Mouse (Mus musculus) MN1 (cell line): Measurements from ENCODE around the gene Lrr1.
A peak's percentile ranks its signal among the peaks of the same experiment; 100 is the strongest.

ENCODE experiments used
- DNase-seq: peaks from one replicate; pipeline ENCODE4 v3.0.0-alpha.2; 2016; ENCODE audit warnings: low spot score

Lrr1 gene

DNA sequence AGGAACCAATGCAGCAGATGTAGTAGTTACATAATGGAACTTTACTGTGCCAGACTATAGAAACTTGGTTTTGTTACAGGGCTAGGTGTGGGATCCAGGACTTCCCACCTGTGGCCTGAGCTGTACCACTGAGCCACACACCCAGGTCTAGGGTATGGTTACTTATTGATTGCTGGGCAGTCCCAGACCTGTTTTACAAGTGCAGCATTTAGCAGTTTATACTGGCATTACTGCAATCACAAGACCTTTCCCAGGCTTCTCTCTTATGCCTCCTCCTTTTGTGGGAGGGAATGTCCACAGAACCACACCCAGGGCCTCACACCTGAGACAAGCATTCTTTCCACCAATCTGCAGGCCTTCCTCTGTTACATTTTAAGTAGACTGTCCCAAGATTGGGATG, 30.4 kb downstream of the Lrr1 start:
- DNase-seq, result no peak

DNA sequence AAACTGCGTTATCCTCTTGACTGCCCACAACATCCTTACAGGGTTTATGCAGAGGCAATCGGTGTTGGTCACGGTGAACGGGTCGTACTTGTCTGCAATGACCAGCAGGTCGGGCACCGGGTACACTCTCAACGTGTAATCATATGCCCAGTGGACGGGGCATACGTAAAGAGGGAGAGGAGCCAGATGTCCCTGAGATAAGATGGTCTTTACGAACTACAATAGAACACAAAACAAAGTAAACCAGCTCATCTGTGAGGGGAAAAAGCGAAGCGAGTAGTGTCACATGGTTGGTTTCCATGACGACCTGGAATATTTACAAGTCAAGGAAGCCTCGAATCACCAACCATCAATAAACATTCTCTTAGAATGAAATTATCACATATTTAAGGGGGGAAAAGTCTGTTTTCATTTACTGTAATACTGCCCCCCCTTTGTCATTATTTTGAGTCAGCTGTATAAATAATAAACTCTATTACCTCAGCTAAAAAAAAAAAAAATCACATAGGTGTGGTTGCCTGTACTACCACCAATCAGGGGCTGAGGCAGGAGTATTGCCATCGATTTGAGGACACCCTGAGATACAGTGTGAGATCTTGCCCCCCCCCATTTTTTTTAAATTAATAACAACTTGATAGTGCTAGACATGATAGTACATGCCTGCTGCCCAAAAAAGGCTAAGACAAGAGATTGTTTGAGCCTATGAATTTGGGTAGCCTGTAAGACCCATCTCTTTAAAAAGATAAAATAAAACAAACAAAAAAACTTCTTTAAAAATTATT, 35.6 kb downstream of the Lrr1 start, which contains the start of gene Gm49384:
Gene Gm49384, minus strand, starts transcription at position 216 of the 782 bp plus-strand sequence.
- peak; percentile 58 for DNase-seq

DNA sequence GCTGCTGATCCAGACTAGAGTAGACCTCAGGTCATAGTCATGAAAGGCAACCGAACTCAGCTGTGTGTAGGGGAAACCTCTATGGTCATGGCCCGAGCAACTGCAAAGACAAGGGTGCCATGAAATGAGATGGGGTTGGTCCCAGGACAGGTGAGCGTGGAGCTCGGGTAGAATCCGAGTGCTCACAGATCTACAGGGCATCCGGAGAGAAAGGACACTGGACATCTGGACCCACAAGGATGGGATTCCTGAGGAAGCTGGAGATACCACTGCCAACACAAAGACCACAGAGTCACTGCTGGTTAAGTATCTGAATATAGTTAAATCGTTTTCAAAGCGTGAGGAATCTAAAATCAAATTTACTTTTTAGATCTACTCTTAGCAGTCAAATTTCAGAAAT, 38.8 kb downstream of the Lrr1 start:
- DNase-seq, result no peak

DNA sequence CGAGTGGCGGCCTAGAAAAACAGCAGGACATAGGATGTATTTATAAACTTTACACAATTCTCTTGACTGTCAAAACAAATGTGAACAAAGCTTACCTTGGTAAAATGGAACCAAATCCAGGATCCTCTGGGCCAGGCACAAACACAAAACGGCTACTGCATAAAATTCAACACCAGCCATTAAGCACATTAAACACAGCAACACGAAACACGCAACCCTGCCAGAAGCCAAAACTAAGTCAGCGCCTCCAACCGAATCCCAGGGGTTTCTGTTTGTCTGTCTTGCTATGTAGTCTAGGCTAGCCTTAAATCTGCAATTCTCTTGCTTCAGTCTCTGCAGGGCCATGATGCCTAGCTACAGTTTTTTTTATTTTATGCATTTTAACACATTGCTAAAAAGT, 39.3 kb downstream of the Lrr1 start:
- no peak for DNase-seq

DNA sequence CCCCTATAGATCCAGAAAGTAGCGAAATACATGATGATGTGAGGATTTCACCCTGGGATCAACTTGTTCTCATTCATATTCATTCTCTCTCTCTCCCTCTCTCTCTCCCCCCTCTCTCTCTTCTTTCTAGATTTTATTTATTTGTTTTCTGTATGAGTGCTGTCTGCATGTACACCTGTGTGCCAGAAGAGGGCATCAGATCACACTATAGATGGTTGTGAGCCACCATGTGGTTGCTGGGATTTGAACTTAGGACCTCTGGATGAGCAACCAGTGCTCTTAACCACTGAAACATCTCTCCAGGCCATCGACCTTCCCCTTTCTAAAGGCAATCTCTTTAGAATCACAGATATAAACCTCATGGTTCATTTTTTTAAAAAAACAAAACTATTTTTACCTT, 39.9 kb downstream of the Lrr1 start:
- DNase-seq, result no peak

DNA sequence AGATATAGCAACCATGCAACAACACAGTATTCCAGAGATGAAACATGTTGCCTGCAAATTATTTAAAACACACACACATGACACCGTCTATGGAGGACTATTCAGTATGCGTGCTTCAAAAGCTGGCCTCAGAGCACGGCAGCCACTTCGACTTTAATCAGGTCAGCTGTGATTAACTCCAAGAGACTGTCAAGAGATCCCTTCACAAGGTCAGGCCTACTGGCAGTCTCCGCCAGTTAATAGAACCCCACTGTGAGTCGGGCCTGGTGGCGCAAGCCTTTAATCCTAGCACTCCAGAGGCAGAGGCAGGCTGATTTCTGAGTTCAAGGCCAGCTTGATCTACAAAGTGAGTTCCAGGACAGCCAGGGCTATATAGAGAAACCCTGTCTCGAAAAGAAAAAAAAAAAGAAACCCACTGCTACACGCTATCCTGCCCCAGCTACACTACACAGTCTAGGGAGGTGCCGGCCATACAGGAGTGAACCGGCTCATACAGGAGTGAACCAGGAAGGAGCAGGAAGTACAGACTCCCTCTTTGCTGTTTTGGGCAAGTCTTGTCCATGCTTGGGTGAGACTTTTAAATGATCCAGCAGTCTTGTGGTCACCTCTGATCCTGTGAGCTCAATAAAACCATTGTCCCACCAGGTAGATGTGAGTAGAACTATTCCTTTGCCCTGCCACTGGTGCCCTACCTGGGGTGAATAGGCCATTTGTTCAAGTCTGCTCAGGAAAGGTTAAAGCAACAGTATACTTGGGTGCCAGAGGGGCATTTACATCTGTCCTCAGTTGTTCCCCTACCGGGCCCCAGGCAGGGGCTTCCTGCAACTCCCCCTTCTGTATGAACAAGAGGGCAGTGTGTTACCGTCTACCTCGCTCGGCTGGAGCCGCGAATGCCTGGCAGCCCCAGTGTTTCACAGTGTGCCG, 41.7 kb downstream of the Lrr1 start:
- DNase-seq, result no peak

DNA sequence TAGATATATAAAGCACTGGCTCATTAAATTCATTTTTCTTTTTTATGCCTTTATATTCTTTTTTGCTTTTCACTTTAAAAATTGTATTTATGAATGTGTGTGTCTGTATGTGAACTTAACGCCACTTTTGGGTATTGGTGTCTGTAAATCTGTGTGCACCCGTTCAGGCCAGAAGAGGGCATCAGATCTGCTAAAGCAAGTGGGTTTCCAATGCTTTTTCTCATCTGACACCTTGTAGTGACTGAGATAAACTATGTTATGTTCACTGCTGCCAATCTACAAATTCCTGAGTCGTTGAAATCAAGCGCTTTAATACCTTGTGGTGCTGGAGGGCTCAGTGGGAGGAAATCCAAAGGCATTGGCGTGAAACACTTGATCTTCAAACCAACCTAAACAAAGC, 42.4 kb downstream of the Lrr1 start:
- DNase-seq, result no peak

DNA sequence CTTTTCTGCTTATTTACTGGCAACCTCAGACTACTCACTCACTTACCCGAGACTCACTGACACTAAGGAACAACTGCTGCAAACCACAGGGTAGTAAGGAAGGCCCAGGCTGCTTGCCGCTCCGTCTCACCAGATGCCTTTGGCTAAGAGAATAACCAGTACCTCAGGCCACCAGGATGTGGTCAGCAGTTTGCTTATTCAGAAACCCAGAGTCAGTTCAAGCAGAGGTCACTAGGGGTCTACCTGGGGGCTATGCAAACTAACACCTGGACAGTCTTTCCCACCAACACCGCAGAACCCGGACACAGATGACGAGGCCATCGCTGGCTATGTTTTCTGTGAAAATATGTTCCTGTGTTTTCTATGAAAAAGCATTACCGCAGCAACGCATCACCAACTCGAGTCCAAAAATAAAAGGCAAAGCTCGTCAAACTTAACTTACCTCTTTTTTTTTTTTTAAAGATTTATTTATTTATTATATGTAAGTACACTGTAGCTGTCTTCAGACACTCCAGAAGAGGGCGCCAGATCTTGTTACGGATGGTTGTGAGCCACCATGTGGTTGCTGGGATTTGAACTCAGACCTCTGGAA, 44.7 kb downstream of the Lrr1 start:
- DNase-seq, result no peak

DNA sequence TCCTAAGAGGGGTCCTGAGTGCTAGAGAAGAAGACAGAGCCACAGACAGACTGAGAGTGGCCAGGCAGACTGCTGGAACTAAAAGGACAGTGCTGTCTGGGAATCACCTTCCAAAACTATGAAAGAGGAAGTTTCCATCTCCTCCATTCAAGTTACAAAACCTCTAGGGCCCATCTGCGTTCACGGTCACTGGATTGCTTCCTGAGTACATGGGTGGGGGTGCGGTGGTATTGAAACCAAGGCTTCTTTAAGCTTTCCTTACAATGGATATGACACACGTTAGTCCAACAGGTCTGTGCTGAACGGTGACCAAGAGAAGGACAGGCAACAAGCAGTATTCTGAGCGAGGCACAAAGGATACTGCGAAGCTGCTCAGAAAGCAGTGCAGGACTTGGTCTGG, 45.8 kb downstream of the Lrr1 start:
- no peak for DNase-seq

DNA sequence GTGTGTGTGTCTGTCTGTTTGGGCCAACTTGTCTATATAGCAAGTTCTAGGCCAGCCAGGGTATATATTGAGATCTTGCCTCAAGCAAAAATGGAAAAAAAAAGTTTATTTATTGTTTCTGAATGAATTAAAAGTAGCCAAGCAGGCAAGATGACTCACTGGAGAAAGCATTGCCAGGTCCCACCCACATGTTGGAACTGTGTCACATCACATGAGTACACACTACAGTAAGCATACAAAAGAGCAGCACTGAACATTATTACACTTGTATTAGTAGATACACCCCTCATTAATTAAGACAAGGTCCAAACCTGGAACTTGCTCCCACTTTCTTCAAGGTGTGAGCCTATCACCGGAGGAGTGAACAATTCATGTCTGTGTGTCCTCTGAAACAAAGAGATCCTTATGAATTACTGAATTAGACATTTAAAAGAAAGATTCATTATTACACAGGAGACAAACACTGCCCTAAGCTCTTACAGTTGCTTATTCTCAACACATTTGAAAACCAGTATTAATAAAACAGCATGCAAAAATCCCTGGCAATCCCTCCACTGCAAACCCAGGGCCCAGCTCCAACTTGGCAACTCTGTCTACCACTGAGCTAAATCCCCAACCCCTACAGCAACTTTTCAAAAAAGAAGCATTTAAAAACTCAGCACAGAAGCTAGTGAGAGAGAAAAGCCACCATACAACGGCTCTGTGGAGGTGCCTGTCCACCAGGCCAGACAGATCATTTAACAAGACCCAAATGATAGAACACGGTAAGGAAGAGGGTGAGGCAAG, 46.6 kb downstream of the Lrr1 start:
- DNase-seq, result no peak

DNA sequence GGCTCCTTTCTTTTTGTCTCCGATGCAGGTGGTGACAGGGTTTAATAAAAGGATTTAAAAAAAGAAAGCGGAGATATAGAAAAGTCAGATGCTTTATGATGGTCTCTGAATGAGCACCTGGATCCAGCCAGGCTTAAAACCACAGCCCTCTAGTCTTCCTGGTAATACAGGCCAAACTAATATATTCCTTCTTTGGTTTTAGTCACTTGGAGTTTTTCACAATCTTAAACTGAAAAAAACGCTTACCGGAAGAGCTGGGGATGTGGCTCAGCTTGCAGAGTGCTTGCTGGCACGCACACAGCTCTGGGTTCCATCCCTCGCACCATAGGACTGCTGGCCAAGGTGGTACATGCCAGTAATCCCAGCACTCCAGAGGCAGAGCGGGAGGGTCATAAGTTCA, 48.0 kb downstream of the Lrr1 start:
- DNase-seq, result no peak

DNA sequence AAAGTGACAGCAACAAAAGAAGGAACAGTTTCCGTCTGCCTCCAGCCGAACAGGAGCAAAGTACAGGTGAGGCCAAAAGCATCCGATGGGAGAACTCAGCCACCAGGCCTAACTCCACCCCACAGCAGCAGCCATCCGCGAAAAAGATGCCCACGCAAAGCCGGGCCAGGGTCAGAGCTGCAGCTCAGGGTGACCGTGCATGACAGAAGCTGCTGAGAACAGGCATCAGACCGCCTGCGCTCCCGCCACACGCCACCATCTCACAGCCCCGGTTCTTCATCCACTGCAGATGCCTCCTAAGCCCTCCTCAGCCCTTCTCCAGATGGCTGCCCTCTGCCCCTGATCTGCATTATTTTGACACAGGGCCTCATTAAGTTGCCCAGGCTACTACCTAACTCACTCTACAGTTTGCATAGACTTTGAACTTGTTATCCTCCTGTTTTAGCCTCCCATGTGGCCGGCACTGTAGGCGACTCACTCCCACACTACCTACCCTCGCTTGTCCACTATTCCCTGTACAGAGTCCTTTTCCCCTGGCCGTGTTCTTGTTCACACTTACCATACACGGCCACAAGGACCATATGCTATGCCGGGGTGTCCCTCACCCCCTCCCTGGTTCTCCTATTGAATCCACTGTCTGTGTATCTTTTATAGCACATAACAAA, 52.1 kb downstream of the Lrr1 start:
- no peak for DNase-seq

DNA sequence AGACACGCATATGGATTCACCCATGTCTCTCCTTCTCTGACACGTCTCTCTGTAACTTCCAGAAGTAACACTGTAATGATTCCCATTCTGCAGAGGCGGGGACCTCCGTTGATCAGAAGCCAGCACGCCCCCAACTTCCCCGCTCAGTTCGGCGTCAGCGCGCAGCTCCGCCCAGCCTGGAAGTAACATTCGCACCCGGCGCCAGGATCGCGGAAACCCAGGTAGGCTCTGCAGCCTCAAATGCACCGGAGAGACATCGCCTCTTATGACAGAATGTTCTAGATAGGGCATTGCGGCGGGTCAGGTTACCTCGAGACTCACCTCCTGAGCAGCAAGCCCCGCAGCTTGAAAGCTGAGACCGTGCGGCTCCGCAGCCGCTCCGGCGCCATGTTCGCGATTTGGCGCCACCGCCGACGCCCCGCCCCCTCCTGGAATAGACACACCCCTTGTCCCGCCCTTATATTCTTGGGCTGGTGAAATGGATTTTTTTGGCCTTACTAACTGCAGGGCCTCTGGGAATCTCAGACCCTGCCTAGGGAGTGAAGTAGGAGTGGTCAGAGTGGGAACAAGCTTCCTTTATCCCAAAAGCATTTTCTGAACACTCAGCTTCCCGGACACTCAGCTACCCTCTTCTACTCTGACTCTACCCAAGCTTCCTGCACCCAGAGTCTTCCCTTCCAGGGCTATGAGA, 59.3 kb downstream of the Lrr1 start, which contains the start of gene Pole2:
Gene Pole2, minus strand, starts transcription at position 420 of the 691 bp plus-strand sequence.
- peak; percentile 97 for DNase-seq
